Mouse (Mus musculus): Measurements from ENCODE around the gene Bmp2. TPM values are rescaled to one million over a fixed set of nuclear protein-coding genes. Genes with fewer than 3 reads are reported as not detected.

The Bmp2 gene
- polyA plus RNA-seq, 1 experiment, result 0.40 TPM

- no peak overlapping the region for H3K27ac ChIP-seq (ENCODE audit: insufficient read depth, low read depth, low read length)
- H3K4me1 ChIP-seq (ENCODE audit: control insufficient read depth, insufficient read depth, low read length), result peaks cover 4% of the 10 kb centered on the region
- H3K4me3 ChIP-seq (ENCODE audit: insufficient read depth, low read length), result no peak overlapping the region
- TF ChIP-seq CTCF (IDR thresholded peaks at IDR 0.05; ENCODE audit: low read depth, low read length) (no peak), POLR2A (IDR thresholded peaks at IDR 0.05; ENCODE audit: borderline replicate concordance, low read depth, low read length) (no peak)
Observed at GRCm38 (mm10) chr2:133525621-133526181, 26.3 kb upstream of the Bmp2 start.

GRCm38 (mm10) chr2:133529396-133529795 is 22.6 kb upstream of the Bmp2 start:
- Histone ChIP-seq H3K27ac (ENCODE audit: insufficient read depth, low read depth, low read length) (no peak overlapping the region), H3K4me1 (ENCODE audit: control insufficient read depth, insufficient read depth, low read length) (no peaks in the 10 kb centered on the region), H3K4me3 (ENCODE audit: insufficient read depth, low read length) (no peak overlapping the region)
- TF ChIP-seq POLR2A (IDR thresholded peaks at IDR 0.05; ENCODE audit: borderline replicate concordance, low read depth, low read length), result no peak
- TF ChIP-seq CTCF (IDR thresholded peaks at IDR 0.05; ENCODE audit: low read depth, low read length), result no peak

- Histone ChIP-seq H3K4me3 (ENCODE audit: insufficient read depth, low read length) (no peak overlapping the region), H3K4me1 (ENCODE audit: control insufficient read depth, insufficient read depth, low read length) (no peaks in the 10 kb centered on the region), H3K27ac (ENCODE audit: insufficient read depth, low read depth, low read length) (no peak overlapping the region)
- TF ChIP-seq CTCF (IDR thresholded peaks at IDR 0.05; ENCODE audit: low read depth, low read length) (no peak), POLR2A (IDR thresholded peaks at IDR 0.05; ENCODE audit: borderline replicate concordance, low read depth, low read length) (no peak)
Observed at GRCm38 (mm10) chr2:133533073-133533472, 18.9 kb upstream of the Bmp2 start.

- Histone ChIP-seq H3K27ac (ENCODE audit: insufficient read depth, low read depth, low read length) (no peak overlapping the region), H3K4me3 (ENCODE audit: insufficient read depth, low read length) (no peak overlapping the region), H3K4me1 (ENCODE audit: control insufficient read depth, insufficient read depth, low read length) (no peaks in the 10 kb centered on the region)
- TF ChIP-seq CTCF (IDR thresholded peaks at IDR 0.05; ENCODE audit: low read depth, low read length) (no peak), POLR2A (IDR thresholded peaks at IDR 0.05; ENCODE audit: borderline replicate concordance, low read depth, low read length) (no peak)
Observed at GRCm38 (mm10) chr2:133535481-133535880, 16.5 kb upstream of the Bmp2 start.

GRCm38 (mm10) chr2:133536812-133537211 is 15.1 kb upstream of the Bmp2 start:
- TF ChIP-seq CTCF (IDR thresholded peaks at IDR 0.05; ENCODE audit: low read depth, low read length) (no peak), POLR2A (IDR thresholded peaks at IDR 0.05; ENCODE audit: borderline replicate concordance, low read depth, low read length) (no peak)
- no peak overlapping the region for H3K4me3 ChIP-seq (ENCODE audit: insufficient read depth, low read length)
- no peak overlapping the region for H3K27ac ChIP-seq (ENCODE audit: insufficient read depth, low read depth, low read length)
- H3K4me1 ChIP-seq (ENCODE audit: control insufficient read depth, insufficient read depth, low read length), result no peaks in the 10 kb centered on the region

GRCm38 (mm10) chr2:133540702-133541101 is 11.3 kb upstream of the Bmp2 start:
- Histone ChIP-seq H3K4me3 (ENCODE audit: insufficient read depth, low read length) (no peak overlapping the region), H3K27ac (ENCODE audit: insufficient read depth, low read depth, low read length) (no peak overlapping the region), H3K4me1 (ENCODE audit: control insufficient read depth, insufficient read depth, low read length) (no peaks in the 10 kb centered on the region)
- TF ChIP-seq POLR2A (IDR thresholded peaks at IDR 0.05; ENCODE audit: borderline replicate concordance, low read depth, low read length), result no peak
- TF ChIP-seq CTCF (IDR thresholded peaks at IDR 0.05; ENCODE audit: low read depth, low read length), result no peak

- TF ChIP-seq POLR2A (IDR thresholded peaks at IDR 0.05; ENCODE audit: borderline replicate concordance, low read depth, low read length) (no peak), CTCF (IDR thresholded peaks at IDR 0.05; ENCODE audit: low read depth, low read length) (no peak)
- Histone ChIP-seq H3K27ac (ENCODE audit: insufficient read depth, low read depth, low read length) (peak overlapping the region; percentile 55), H3K4me3 (ENCODE audit: insufficient read depth, low read length) (peak overlapping the region; percentile 50), H3K4me1 (ENCODE audit: control insufficient read depth, insufficient read depth, low read length) (peaks cover 7% of the 10 kb centered on the region)
Observed at GRCm38 (mm10) chr2:133550238-133550682, 1.7 kb upstream of the Bmp2 start.

GRCm38 (mm10) chr2:133552842-133553465 is 995 bp downstream of the Bmp2 start:
- Histone ChIP-seq H3K27ac (ENCODE audit: insufficient read depth, low read depth, low read length) (no peak overlapping the region), H3K4me1 (ENCODE audit: control insufficient read depth, insufficient read depth, low read length) (peaks cover 7% of the 10 kb centered on the region), H3K4me3 (ENCODE audit: insufficient read depth, low read length) (peak overlapping the region; percentile 53)
- TF ChIP-seq POLR2A (IDR thresholded peaks at IDR 0.05; ENCODE audit: borderline replicate concordance, low read depth, low read length) (no peak), CTCF (IDR thresholded peaks at IDR 0.05; ENCODE audit: low read depth, low read length) (no peak)

GRCm38 (mm10) chr2:133553911-133554285 is 1.9 kb downstream of the Bmp2 start:
- Histone ChIP-seq H3K4me1 (ENCODE audit: control insufficient read depth, insufficient read depth, low read length) (peaks cover 7% of the 10 kb centered on the region), H3K4me3 (ENCODE audit: insufficient read depth, low read length) (no peak overlapping the region), H3K27ac (ENCODE audit: insufficient read depth, low read depth, low read length) (no peak overlapping the region)
- no peak for TF ChIP-seq POLR2A (IDR thresholded peaks at IDR 0.05; ENCODE audit: borderline replicate concordance, low read depth, low read length)
- no peak for TF ChIP-seq CTCF (IDR thresholded peaks at IDR 0.05; ENCODE audit: low read depth, low read length)

GRCm38 (mm10) chr2:133554286-133555021 is 2.5 kb downstream of the Bmp2 start:
- Histone ChIP-seq H3K4me1 (ENCODE audit: control insufficient read depth, insufficient read depth, low read length) (peaks cover 7% of the 10 kb centered on the region), H3K4me3 (ENCODE audit: insufficient read depth, low read length) (no peak overlapping the region; the same call in 1 of the 2 replicates), H3K27ac (ENCODE audit: insufficient read depth, low read depth, low read length) (no peak overlapping the region)
- TF ChIP-seq CTCF (IDR thresholded peaks at IDR 0.05; ENCODE audit: low read depth, low read length), result no peak
- no peak for TF ChIP-seq POLR2A (IDR thresholded peaks at IDR 0.05; ENCODE audit: borderline replicate concordance, low read depth, low read length)

Measured in bone marrow macrophage, adult 2 months (primary cell).